Mouse (Mus musculus): ENCODE measurements around the gene Lsm7. TPM values are rescaled to one million over a fixed set of nuclear protein-coding genes. Genes with fewer than 3 reads are reported as not detected.
"Not testable (repeated sequence)": the region's sequence is repeated elsewhere in the genome, so short reads cannot be mapped to it uniquely, and the experiment has no call there.

Lsm7 gene
- polyA plus RNA-seq, 1 experiment from 2014 or later = 361 TPM

GRCm38 (mm10) chr10:80836949-80837379 lies 18.0 kb downstream of the Lsm7 start:
- ATAC-seq (ENCODE audit: insufficient number of reproducible peaks, insufficient read depth, low FRiP score, low read depth) = no peak; the same call in 1 of the 2 replicates
- Histone ChIP-seq H3K9me3 (ENCODE audit: control insufficient read depth, low read depth, low read length) (peaks cover 5% of the 10 kb centered on the region; the same call in 1 of the 2 replicates), H3K27ac (ENCODE audit: low read length) (no peak overlapping the region), H3K9ac (replicated peaks; ENCODE audit: low read depth, low read length) (no peak overlapping the region), H3K36me3 (ENCODE audit: control insufficient read depth, insufficient read depth, low read length) (no peaks in the 10 kb centered on the region), H3K4me2 (replicated peaks; ENCODE audit: low read depth, low read length) (no peak overlapping the region), H3K4me1 (ENCODE audit: control insufficient read depth, insufficient read depth, low read length) (peaks cover 3% of the 10 kb centered on the region; the same call in 1 of the 2 replicates), H3K27me3 (ENCODE audit: control insufficient read depth, insufficient read depth, low read length) (peaks cover 24% of the 10 kb centered on the region), H3K4me3 (ENCODE audit: low read depth, low read length) (no peak overlapping the region)
- 50% methylated on average over 7 of the region's 7 CpGs for WGBS

GRCm38 (mm10) chr10:80835617-80836016 lies 19.4 kb downstream of the Lsm7 start:
- H3K9ac ChIP-seq (replicated peaks; ENCODE audit: low read depth, low read length) = no peak overlapping the region
- ATAC-seq (ENCODE audit: insufficient number of reproducible peaks, insufficient read depth, low FRiP score, low read depth) = no peak
- no peak overlapping the region for H3K4me3 ChIP-seq (ENCODE audit: low read depth, low read length)
- 0 out of 2 replicates have a peak overlapping the region, but pooled peaks have one; percentile 0 for H3K4me2 ChIP-seq (replicated peaks; ENCODE audit: low read depth, low read length)
- no peak overlapping the region for H3K27ac ChIP-seq (ENCODE audit: low read length)
- no peaks in the 10 kb centered on the region for H3K36me3 ChIP-seq (ENCODE audit: control insufficient read depth, insufficient read depth, low read length)
- 43% methylated on average over 30 of the region's 30 CpGs for WGBS
- H3K27me3 ChIP-seq (ENCODE audit: control insufficient read depth, insufficient read depth, low read length) = peaks cover 22% of the 10 kb centered on the region
- peaks cover 9% of the 10 kb centered on the region for H3K4me1 ChIP-seq (ENCODE audit: control insufficient read depth, insufficient read depth, low read length)
- peaks cover 5% of the 10 kb centered on the region; the same call in 1 of the 2 replicates for H3K9me3 ChIP-seq (ENCODE audit: control insufficient read depth, low read depth, low read length)

- no peak overlapping the region for H3K4me2 ChIP-seq (replicated peaks; ENCODE audit: low read depth, low read length)
- peaks cover 22% of the 10 kb centered on the region for H3K27me3 ChIP-seq (ENCODE audit: control insufficient read depth, insufficient read depth, low read length)
These were observed 22.2 kb downstream of the Lsm7 start for GRCm38 (mm10) chr10:80832818-80833217.

GRCm38 (mm10) chr10:80831136-80831535 lies 23.9 kb downstream of the Lsm7 start:
- Histone ChIP-seq H3K9ac (replicated peaks; ENCODE audit: low read depth, low read length) (no peak overlapping the region), H3K9me3 (ENCODE audit: control insufficient read depth, low read depth, low read length) (peaks cover 5% of the 10 kb centered on the region; the same call in 1 of the 2 replicates), H3K4me1 (ENCODE audit: control insufficient read depth, insufficient read depth, low read length) (peaks cover 24% of the 10 kb centered on the region), H3K4me2 (replicated peaks; ENCODE audit: low read depth, low read length) (no peak overlapping the region), H3K4me3 (ENCODE audit: low read depth, low read length) (no peak overlapping the region), H3K27me3 (ENCODE audit: control insufficient read depth, insufficient read depth, low read length) (peaks cover 17% of the 10 kb centered on the region), H3K36me3 (ENCODE audit: control insufficient read depth, insufficient read depth, low read length) (peaks cover 13% of the 10 kb centered on the region), H3K27ac (ENCODE audit: low read length) (no peak overlapping the region)
- WGBS = 5% methylated on average over 9 of the region's 9 CpGs
- peak; percentile 3; the same call in 1 of the 2 replicates for ATAC-seq (ENCODE audit: insufficient number of reproducible peaks, insufficient read depth, low FRiP score, low read depth)

More at GRCm38 (mm10) chr10:80832818-80833217, 22.2 kb downstream of the Lsm7 start:
- Histone ChIP-seq H3K9me3 (ENCODE audit: control insufficient read depth, low read depth, low read length) (peaks cover 5% of the 10 kb centered on the region; the same call in 1 of the 2 replicates), H3K36me3 (ENCODE audit: control insufficient read depth, insufficient read depth, low read length) (peaks cover 11% of the 10 kb centered on the region), H3K9ac (replicated peaks; ENCODE audit: low read depth, low read length) (no peak overlapping the region), H3K4me3 (ENCODE audit: low read depth, low read length) (no peak overlapping the region), H3K27ac (ENCODE audit: low read length) (no peak overlapping the region), H3K4me1 (ENCODE audit: control insufficient read depth, insufficient read depth, low read length) (peaks cover 20% of the 10 kb centered on the region)
- 77% methylated on average over 7 of the region's 7 CpGs for WGBS
- ATAC-seq (ENCODE audit: insufficient number of reproducible peaks, insufficient read depth, low FRiP score, low read depth) = no peak

- no peak overlapping the region for H3K9ac ChIP-seq (replicated peaks; ENCODE audit: low read depth, low read length)
- no peak overlapping the region for H3K27ac ChIP-seq (ENCODE audit: low read length)
- H3K4me1 ChIP-seq (ENCODE audit: control insufficient read depth, insufficient read depth, low read length) = peaks cover 21% of the 10 kb centered on the region
- 44% methylated on average over 1 of the region's 1 CpGs for WGBS
- no peak overlapping the region for H3K4me2 ChIP-seq (replicated peaks; ENCODE audit: low read depth, low read length)
- peaks cover 4% of the 10 kb centered on the region; the same call in 1 of the 2 replicates for H3K27me3 ChIP-seq (ENCODE audit: control insufficient read depth, insufficient read depth, low read length)
- H3K9me3 ChIP-seq (ENCODE audit: control insufficient read depth, low read depth, low read length) = peaks cover 2% of the 10 kb centered on the region; the same call in 1 of the 2 replicates
- peaks cover 13% of the 10 kb centered on the region for H3K36me3 ChIP-seq (ENCODE audit: control insufficient read depth, insufficient read depth, low read length)
- no peak overlapping the region for H3K4me3 ChIP-seq (ENCODE audit: low read depth, low read length)
- ATAC-seq (ENCODE audit: insufficient number of reproducible peaks, insufficient read depth, low FRiP score, low read depth) = no peak
These were observed 25.4 kb downstream of the Lsm7 start for GRCm38 (mm10) chr10:80829359-80830278.

GRCm38 (mm10) chr10:80828587-80828986 lies 26.4 kb downstream of the Lsm7 start:
- Histone ChIP-seq H3K4me1 (ENCODE audit: control insufficient read depth, insufficient read depth, low read length) (peaks cover 21% of the 10 kb centered on the region), H3K36me3 (ENCODE audit: control insufficient read depth, insufficient read depth, low read length) (peaks cover 13% of the 10 kb centered on the region)
- not testable (repeated sequence) for ATAC-seq (ENCODE audit: insufficient number of reproducible peaks, insufficient read depth, low FRiP score, low read depth); H3K4me2 ChIP-seq (replicated peaks; ENCODE audit: low read depth, low read length); H3K4me3 ChIP-seq (ENCODE audit: low read depth, low read length); H3K9ac ChIP-seq (replicated peaks; ENCODE audit: low read depth, low read length); H3K27ac ChIP-seq (ENCODE audit: low read length); H3K27me3 ChIP-seq (ENCODE audit: control insufficient read depth, insufficient read depth, low read length); H3K9me3 ChIP-seq (ENCODE audit: control insufficient read depth, low read depth, low read length)
- WGBS = 81% methylated on average over 7 of the region's 9 CpGs

- Histone ChIP-seq H3K4me1 (ENCODE audit: control insufficient read depth, insufficient read depth, low read length) (peaks cover 21% of the 10 kb centered on the region), H3K27ac (ENCODE audit: low read length) (no peak overlapping the region), H3K9me3 (ENCODE audit: control insufficient read depth, low read depth, low read length) (no peaks in the 10 kb centered on the region), H3K4me3 (ENCODE audit: low read depth, low read length) (peak overlapping the region; percentile 71), H3K36me3 (ENCODE audit: control insufficient read depth, insufficient read depth, low read length) (peaks cover 13% of the 10 kb centered on the region), H3K9ac (replicated peaks; ENCODE audit: low read depth, low read length) (peak overlapping the region; percentile 95; the same call in 1 of the 2 replicates), H3K4me2 (replicated peaks; ENCODE audit: low read depth, low read length) (peak overlapping the region; percentile 97), H3K27me3 (ENCODE audit: control insufficient read depth, insufficient read depth, low read length) (no peaks in the 10 kb centered on the region)
- 76% methylated on average over 10 of the region's 10 CpGs for WGBS
- no peak for ATAC-seq (ENCODE audit: insufficient number of reproducible peaks, insufficient read depth, low FRiP score, low read depth)
These were observed 27.1 kb downstream of the Lsm7 start for GRCm38 (mm10) chr10:80827870-80828420.

GRCm38 (mm10) chr10:80827063-80827869 lies 27.7 kb downstream of the Lsm7 start:
- peak overlapping the region; percentile 97 for H3K4me2 ChIP-seq (replicated peaks; ENCODE audit: low read depth, low read length)
- peaks cover 13% of the 10 kb centered on the region for H3K36me3 ChIP-seq (ENCODE audit: control insufficient read depth, insufficient read depth, low read length)
- no peak for ATAC-seq (ENCODE audit: insufficient number of reproducible peaks, insufficient read depth, low FRiP score, low read depth)
- no peaks in the 10 kb centered on the region for H3K27me3 ChIP-seq (ENCODE audit: control insufficient read depth, insufficient read depth, low read length)
- peak overlapping the region; percentile 71 for H3K4me3 ChIP-seq (ENCODE audit: low read depth, low read length)
- 8% methylated on average over 29 of the region's 29 CpGs for WGBS
- H3K9me3 ChIP-seq (ENCODE audit: control insufficient read depth, low read depth, low read length) = no peaks in the 10 kb centered on the region
- H3K9ac ChIP-seq (replicated peaks; ENCODE audit: low read depth, low read length) = peak overlapping the region; percentile 95
- peak overlapping the region; percentile 90 for H3K27ac ChIP-seq (ENCODE audit: low read length)
- H3K4me1 ChIP-seq (ENCODE audit: control insufficient read depth, insufficient read depth, low read length) = peaks cover 21% of the 10 kb centered on the region

All from stomach, embryonic 14.5 days (tissue).